Mouse (Mus musculus): ENCODE data around the gene Olfr457.

The Olfr457 gene

DNA sequence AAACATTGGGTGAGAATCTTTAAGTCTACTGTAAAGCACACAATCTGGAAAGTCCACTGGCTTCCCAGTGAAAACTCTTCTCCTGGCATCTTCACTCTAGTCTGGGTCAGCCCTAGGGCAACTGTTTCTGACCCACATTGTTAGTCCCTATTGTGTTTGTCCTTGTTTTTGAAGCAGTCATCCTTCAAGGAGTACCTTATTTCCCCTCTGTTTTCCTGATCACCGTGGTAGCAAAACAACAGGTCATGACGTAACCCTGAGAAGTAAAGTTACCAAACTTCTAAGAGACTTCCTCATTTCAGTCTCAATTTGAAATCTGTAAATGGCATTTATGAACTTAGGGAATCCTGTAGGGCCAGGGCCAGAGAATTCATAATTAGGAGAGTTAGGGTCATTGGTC lies 54.7 kb downstream of the Olfr457 start:
- H3K4me3 ChIP-seq (replicated peaks; ENCODE audit: low read length): no peak overlapping the region
- no peaks in the 10 kb centered on the region for H3K27me3 ChIP-seq (ENCODE audit: insufficient read depth, low read length)
- H3K36me3 ChIP-seq (ENCODE audit: insufficient read depth, low read length): no peaks in the 10 kb centered on the region
- TF ChIP-seq NANOG (IDR thresholded peaks at IDR 0.05; ENCODE audit: borderline replicate concordance, low read length): no peak
- no peak for TF ChIP-seq POU5F1 (IDR thresholded peaks at IDR 0.05; ENCODE audit: borderline replicate concordance, low read length)
- TF ChIP-seq CTCF (conservative IDR thresholded peaks at IDR 0.05; ENCODE audit: low read length): no peak
- H3K9me3 ChIP-seq (ENCODE audit: low read length): no peaks in the 10 kb centered on the region
- no peaks in the 10 kb centered on the region for H3K4me1 ChIP-seq (replicated peaks; ENCODE audit: low read depth, low read length)

DNA sequence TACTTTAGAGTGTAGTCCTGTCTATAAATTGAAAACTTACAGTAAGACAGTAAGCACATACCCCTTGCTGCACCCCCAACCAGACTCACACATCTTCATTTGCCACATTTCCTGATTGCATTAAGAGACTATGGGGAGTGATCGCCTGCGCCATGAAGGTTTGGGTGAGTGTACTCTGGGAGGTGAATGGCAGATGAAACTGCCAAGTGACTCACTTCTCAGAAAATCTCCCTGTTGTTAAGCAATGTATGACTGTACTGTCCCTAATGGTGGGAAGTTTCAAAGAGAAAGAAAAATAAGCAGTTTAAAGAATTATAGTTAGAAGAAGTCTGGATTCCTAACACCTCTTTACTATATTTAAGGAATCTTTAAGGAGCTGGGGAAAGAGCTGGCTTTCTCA lies 56.7 kb downstream of the Olfr457 start:
- Histone ChIP-seq H3K36me3 (ENCODE audit: insufficient read depth, low read length) (no peaks in the 10 kb centered on the region), H3K9me3 (ENCODE audit: low read length) (no peaks in the 10 kb centered on the region), H3K27me3 (ENCODE audit: insufficient read depth, low read length) (no peaks in the 10 kb centered on the region), H3K4me1 (replicated peaks; ENCODE audit: low read depth, low read length) (no peaks in the 10 kb centered on the region), H3K4me3 (replicated peaks; ENCODE audit: low read length) (no peak overlapping the region)
- no peak for TF ChIP-seq CTCF (conservative IDR thresholded peaks at IDR 0.05; ENCODE audit: low read length)
- no peak for TF ChIP-seq POU5F1 (IDR thresholded peaks at IDR 0.05; ENCODE audit: borderline replicate concordance, low read length)
- no peak for TF ChIP-seq NANOG (IDR thresholded peaks at IDR 0.05; ENCODE audit: borderline replicate concordance, low read length)
